Mouse (Mus musculus): ENCODE data around the gene Robo3. TPM values are rescaled to one million over a fixed set of nuclear protein-coding genes. Genes with fewer than 3 reads are reported as not detected.

The Robo3 gene
- polyA plus RNA-seq, 1 experiment from 2014 or later = 0.08 TPM

GRCm38 (mm10) chr9:37390891-37391290 lies 42.2 kb downstream of the Robo3 start:
- no peak for DNase-seq (ENCODE audit: low spot score)
- Histone ChIP-seq H3K4me1 (ENCODE audit: insufficient read depth, low read depth, low read length) (no peaks in the 10 kb centered on the region), H3K27me3 (replicated peaks; ENCODE audit: insufficient read depth, low read length) (no peaks in the 10 kb centered on the region), H3K4me2 (replicated peaks; ENCODE audit: low read depth, low read length) (no peak overlapping the region), H3K4me3 (ENCODE audit: low read depth, low read length) (no peak overlapping the region), H3K27ac (ENCODE audit: low read length) (no peak overlapping the region), H3K9ac (replicated peaks; ENCODE audit: low read depth) (no peak overlapping the region), H3K9me3 (ENCODE audit: low read length) (no peaks in the 10 kb centered on the region), H3K36me3 (ENCODE audit: insufficient read depth, low read length) (no peaks in the 10 kb centered on the region)
- ATAC-seq = no peak
- WGBS = 57% methylated on average over 2 of the region's 2 CpGs
- TF ChIP-seq EP300 (IDR thresholded peaks at IDR 0.05) (no peak), CTCF (IDR thresholded peaks at IDR 0.05) (no peak)

GRCm38 (mm10) chr9:37384284-37385182 lies 48.5 kb downstream of the Robo3 start:
- Histone ChIP-seq H3K36me3 (ENCODE audit: insufficient read depth, low read length) (no peaks in the 10 kb centered on the region), H3K9ac (replicated peaks; ENCODE audit: low read depth) (peak overlapping the region; percentile 50), H3K4me2 (replicated peaks; ENCODE audit: low read depth, low read length) (peak overlapping the region; percentile 81), H3K4me3 (ENCODE audit: low read depth, low read length) (peak overlapping the region; percentile 46), H3K27ac (ENCODE audit: low read length) (peak overlapping the region; percentile 43; the same call in 1 of the 2 replicates), H3K4me1 (ENCODE audit: insufficient read depth, low read depth, low read length) (no peaks in the 10 kb centered on the region; the same call in 1 of the 2 replicates), H3K27me3 (replicated peaks; ENCODE audit: insufficient read depth, low read length) (no peaks in the 10 kb centered on the region), H3K9me3 (ENCODE audit: low read length) (no peaks in the 10 kb centered on the region)
- TF ChIP-seq CTCF (IDR thresholded peaks at IDR 0.05) (peak; percentile 68), EP300 (IDR thresholded peaks at IDR 0.05) (no peak)
- ATAC-seq (peak; percentile 91), DNase-seq (ENCODE audit: low spot score) (peak; percentile 68)
- 6% methylated on average over 54 of the region's 54 CpGs for WGBS

- Histone ChIP-seq H3K27ac (ENCODE audit: low read length) (no peak overlapping the region), H3K4me3 (ENCODE audit: low read depth, low read length) (no peak overlapping the region), H3K4me2 (replicated peaks; ENCODE audit: low read depth, low read length) (no peak overlapping the region), H3K4me1 (ENCODE audit: insufficient read depth, low read depth, low read length) (no peaks in the 10 kb centered on the region; the same call in 1 of the 2 replicates), H3K9ac (replicated peaks; ENCODE audit: low read depth) (no peak overlapping the region), H3K27me3 (replicated peaks; ENCODE audit: insufficient read depth, low read length) (no peaks in the 10 kb centered on the region), H3K36me3 (ENCODE audit: insufficient read depth, low read length) (no peaks in the 10 kb centered on the region), H3K9me3 (ENCODE audit: low read length) (no peaks in the 10 kb centered on the region)
- TF ChIP-seq EP300 (IDR thresholded peaks at IDR 0.05) = no peak
- TF ChIP-seq CTCF (IDR thresholded peaks at IDR 0.05) = no peak
- ATAC-seq (no peak), DNase-seq (ENCODE audit: low spot score) (no peak)
- 94% methylated on average over 6 of the region's 6 CpGs for WGBS
Observed at GRCm38 (mm10) chr9:37383161-37383560, 49.9 kb downstream of the Robo3 start.

GRCm38 (mm10) chr9:37375718-37376117 lies 57.3 kb downstream of the Robo3 start:
- H3K9me3 ChIP-seq (ENCODE audit: low read length) = no peaks in the 10 kb centered on the region
- no peak overlapping the region for H3K9ac ChIP-seq (replicated peaks; ENCODE audit: low read depth)
- H3K4me3 ChIP-seq (ENCODE audit: low read depth, low read length) = no peak overlapping the region
- TF ChIP-seq CTCF (IDR thresholded peaks at IDR 0.05) = no peak
- TF ChIP-seq EP300 (IDR thresholded peaks at IDR 0.05) = no peak
- H3K4me2 ChIP-seq (replicated peaks; ENCODE audit: low read depth, low read length) = no peak overlapping the region
- H3K4me1 ChIP-seq (ENCODE audit: insufficient read depth, low read depth, low read length) = no peaks in the 10 kb centered on the region
- no peak overlapping the region for H3K27ac ChIP-seq (ENCODE audit: low read length)
- ATAC-seq (no peak), DNase-seq (ENCODE audit: low spot score) (peak; percentile 65)
- 80% methylated on average over 5 of the region's 5 CpGs for WGBS
- no peaks in the 10 kb centered on the region for H3K36me3 ChIP-seq (ENCODE audit: insufficient read depth, low read length)
- no peaks in the 10 kb centered on the region for H3K27me3 ChIP-seq (replicated peaks; ENCODE audit: insufficient read depth, low read length)

GRCm38 (mm10) chr9:37371232-37371801 lies 61.7 kb downstream of the Robo3 start:
- Histone ChIP-seq H3K27me3 (replicated peaks; ENCODE audit: insufficient read depth, low read length) (no peaks in the 10 kb centered on the region), H3K27ac (ENCODE audit: low read length) (no peak overlapping the region), H3K4me1 (ENCODE audit: insufficient read depth, low read depth, low read length) (peaks cover 3% of the 10 kb centered on the region; the same call in 1 of the 2 replicates), H3K36me3 (ENCODE audit: insufficient read depth, low read length) (no peaks in the 10 kb centered on the region), H3K4me2 (replicated peaks; ENCODE audit: low read depth, low read length) (no peak overlapping the region), H3K9me3 (ENCODE audit: low read length) (no peaks in the 10 kb centered on the region), H3K9ac (replicated peaks; ENCODE audit: low read depth) (no peak overlapping the region), H3K4me3 (ENCODE audit: low read depth, low read length) (no peak overlapping the region)
- TF ChIP-seq CTCF (IDR thresholded peaks at IDR 0.05) = no peak
- no peak for TF ChIP-seq EP300 (IDR thresholded peaks at IDR 0.05)
- 59% methylated on average over 7 of the region's 7 CpGs for WGBS
- DNase-seq (ENCODE audit: low spot score) (no peak), ATAC-seq (no peak; the same call in 1 of the 2 replicates)

- ATAC-seq (peak; percentile 89), DNase-seq (ENCODE audit: low spot score) (peak; percentile 52)
- H3K27ac ChIP-seq (ENCODE audit: low read length) = peak overlapping the region; percentile 67
Observed at GRCm38 (mm10) chr9:37368860-37369259, 64.2 kb downstream of the Robo3 start.

More at GRCm38 (mm10) chr9:37368860-37369259, 64.2 kb downstream of the Robo3 start:
- TF ChIP-seq EP300 (IDR thresholded peaks at IDR 0.05) (peak; percentile 80), CTCF (IDR thresholded peaks at IDR 0.05) (peak; percentile 58)
- 34% methylated on average over 8 of the region's 8 CpGs for WGBS
- Histone ChIP-seq H3K9me3 (ENCODE audit: low read length) (no peaks in the 10 kb centered on the region), H3K4me1 (ENCODE audit: insufficient read depth, low read depth, low read length) (peaks cover 3% of the 10 kb centered on the region; the same call in 1 of the 2 replicates), H3K4me2 (replicated peaks; ENCODE audit: low read depth, low read length) (no peak overlapping the region), H3K27me3 (replicated peaks; ENCODE audit: insufficient read depth, low read length) (no peaks in the 10 kb centered on the region), H3K4me3 (ENCODE audit: low read depth, low read length) (no peak overlapping the region), H3K36me3 (ENCODE audit: insufficient read depth, low read length) (no peaks in the 10 kb centered on the region), H3K9ac (replicated peaks; ENCODE audit: low read depth) (no peak overlapping the region)
